Mouse (Mus musculus) heart, embryonic 16.5 days (tissue): ENCODE measurements around the gene Ctsf. TPM values are rescaled to one million over a fixed set of nuclear protein-coding genes. Genes with fewer than 3 reads are reported as not detected.
A peak's percentile ranks its signal among the peaks of the same experiment; 100 is the strongest.

ENCODE experiments used
- ATAC-seq: fragments of 200-750 bp; cut with Nextera tagmentation; replicated peaks from 2 replicates; pipeline ENCODE4 v1.8.0; 2017; ENCODE audit warnings: moderate number of reproducible peaks; ENCODE audit not compliant: insufficient read depth, low FRiP score; ENCODE audit errors: extremely low read depth
- H3K27ac ChIP-seq: fragments of 300-500 bp; sonication (generic); 2 replicates; pipeline ENCODE4 v1.5.1; 2014; ENCODE audit warnings: mild to moderate bottlenecking, low read length, control low read depth, moderate library complexity
- H3K27me3 ChIP-seq: fragments of 300-500 bp; sonication (generic); 2 replicates; pipeline ENCODE4 v1.6.1; 2014; ENCODE audit warnings: low read length, mixed read lengths; ENCODE audit not compliant: control insufficient read depth, insufficient read depth
- H3K36me3 ChIP-seq: fragments of 300-500 bp; sonication (generic); 2 replicates; pipeline ENCODE4 v1.6.1; 2014; ENCODE audit not compliant: control insufficient read depth, insufficient read depth
- H3K4me1 ChIP-seq: fragments of 300-500 bp; sonication (generic); 2 replicates; pipeline ENCODE4 v1.6.1; 2014; ENCODE audit warnings: low read length, mixed read lengths; ENCODE audit not compliant: control insufficient read depth, insufficient read depth
- H3K4me2 ChIP-seq: fragments of 300-500 bp; sonication (generic); 2 replicates; pipeline ENCODE4 v1.6.1; 2014; ENCODE audit warnings: low read depth, mild to moderate bottlenecking, control low read depth, low read length
- H3K4me3 ChIP-seq: fragments of 300-500 bp; sonication (generic); 2 replicates; pipeline ENCODE4 v1.5.1; 2014; ENCODE audit warnings: mild to moderate bottlenecking, control low read depth, low read length
- H3K9ac ChIP-seq: fragments of 300-500 bp; sonication (generic); 2 replicates; pipeline ENCODE4 v1.6.1; 2014; ENCODE audit warnings: low read length, control low read depth
- H3K9me3 ChIP-seq: fragments of 300-500 bp; sonication (generic); replicated peaks from 2 replicates; pipeline ENCODE4 v1.6.1; 2016; ENCODE audit warnings: low read length; ENCODE audit not compliant: control insufficient read depth
- WGBS: fragments of 180-500 bp; shearing (Covaris S2); extraction: QIAGEN DNeasy Blood & Tissue Kit; methylation state at CpG from one replicate; pipeline ENCODE4 v1.1.7; 2014; 5-methylcytosine and 5-hydroxymethylcytosine counted together
- polyA plus RNA-seq: library from polyadenylated mRNA; unstranded; fragments of >200 nt; fragmentation: Nextera tagmentation; extraction: Ambion mirVana; gene quantifications from 2 replicates; pipeline ENCODE4 v1.2.1, GENCODE M21; 2015

Gene Ctsf
- polyA plus RNA-seq, 1 experiment from 2014 or later, result 35.0 TPM

DNA sequence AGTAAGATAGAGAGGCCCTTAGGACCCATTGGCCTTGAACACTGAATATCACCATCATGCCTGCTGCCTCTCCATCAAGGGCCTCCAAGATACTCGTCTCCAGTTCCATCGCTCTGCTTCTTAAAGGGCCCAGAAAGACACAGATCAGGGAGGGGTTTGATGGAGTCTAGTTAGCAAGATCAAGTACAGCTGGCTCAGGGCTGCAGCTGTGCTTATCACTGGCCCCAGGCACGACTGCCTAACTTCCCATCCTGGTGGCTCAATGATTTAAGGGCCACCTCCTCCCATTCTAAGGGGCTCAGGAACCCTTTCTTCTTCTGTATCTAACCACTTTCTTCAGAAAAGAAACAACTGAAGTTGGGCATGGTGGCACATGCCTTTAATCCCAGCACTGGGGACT lies 36.9 kb downstream of the Ctsf start:
- 74% methylated on average over 3 of the region's 3 CpGs for WGBS
- H3K4me1 ChIP-seq, result peaks cover 6% of the 10 kb centered on the region; the same call in 1 of the 2 replicates
- H3K9me3 ChIP-seq, result no peaks in the 10 kb centered on the region
- no peak for ATAC-seq
- no peak overlapping the region for H3K9ac ChIP-seq
- H3K27me3 ChIP-seq, result no peaks in the 10 kb centered on the region; the same call in 1 of the 2 replicates
- H3K36me3 ChIP-seq, result no peaks in the 10 kb centered on the region
- H3K4me3 ChIP-seq, result no peak overlapping the region
- H3K27ac ChIP-seq, result no peak overlapping the region
- H3K4me2 ChIP-seq, result no peak overlapping the region

DNA sequence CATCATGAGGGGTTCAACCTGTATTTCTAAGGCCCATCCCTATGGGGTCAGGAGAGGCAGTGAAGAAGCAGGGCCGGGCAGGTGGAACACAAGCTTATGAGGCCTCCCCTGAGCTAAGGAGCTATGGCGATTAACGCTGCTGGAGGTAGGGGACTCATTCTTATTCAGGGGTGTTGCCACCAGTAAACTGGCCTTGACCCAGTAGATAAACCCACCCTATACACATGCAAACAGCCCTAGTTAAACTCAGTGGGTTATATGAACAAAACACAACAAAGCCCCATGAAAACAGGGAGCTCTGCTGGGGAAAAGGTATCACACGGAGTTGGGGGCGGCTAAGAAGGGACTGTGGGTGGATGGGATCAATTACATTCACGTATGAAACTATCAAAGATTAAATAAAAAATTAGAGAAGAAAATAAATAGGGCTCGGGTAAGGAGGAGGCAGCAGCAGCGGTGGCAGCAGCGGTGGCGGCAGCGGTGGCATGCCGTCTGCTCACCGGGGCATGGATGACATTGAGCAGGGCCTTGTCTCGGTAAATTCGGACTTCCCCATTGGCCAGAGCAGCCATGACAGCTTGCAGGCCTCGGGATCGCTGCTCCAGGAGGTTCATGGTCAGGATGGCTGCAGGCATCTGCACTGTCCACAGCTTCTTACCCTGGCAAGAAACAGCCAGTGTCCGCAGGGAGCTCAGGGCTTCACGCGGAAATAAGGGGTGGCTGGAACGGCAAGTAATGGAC lies 42.0 kb downstream of the Ctsf start:
- no peak for ATAC-seq
- H3K4me1 ChIP-seq, result no peaks in the 10 kb centered on the region
- WGBS, result 49% methylated on average over 21 of the region's 21 CpGs

DNA sequence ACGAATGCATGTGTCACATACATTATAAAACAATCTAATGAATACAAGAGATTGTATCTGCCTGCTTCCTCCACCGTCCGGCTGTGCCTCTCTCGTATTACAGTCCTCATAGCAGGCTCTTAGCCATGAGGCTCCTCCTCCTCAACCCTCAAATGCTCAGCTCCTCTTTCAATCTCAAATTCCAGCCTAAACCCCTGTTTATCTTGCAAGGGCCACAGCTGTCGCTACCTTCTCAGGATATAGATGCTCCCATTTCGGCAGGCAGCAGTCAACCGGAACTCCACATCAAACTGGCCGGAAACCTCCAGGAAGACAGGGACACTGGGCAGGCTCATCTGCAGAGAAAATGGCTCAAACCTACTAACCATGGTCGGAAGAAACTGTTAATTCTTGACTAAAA lies 44.0 kb downstream of the Ctsf start:
- WGBS, result 66% methylated on average over 9 of the region's 9 CpGs

More for the DNA sequence above, 42.0 kb downstream of the Ctsf start:
- Histone ChIP-seq H3K9me3 (no peaks in the 10 kb centered on the region), H3K4me3 (no peak overlapping the region), H3K4me2 (0 out of 2 replicates have a peak overlapping the region, but pooled peaks have one; percentile 16), H3K27me3 (no peaks in the 10 kb centered on the region), H3K27ac (no peak overlapping the region), H3K9ac (no peak overlapping the region), H3K36me3 (no peaks in the 10 kb centered on the region)

DNA sequence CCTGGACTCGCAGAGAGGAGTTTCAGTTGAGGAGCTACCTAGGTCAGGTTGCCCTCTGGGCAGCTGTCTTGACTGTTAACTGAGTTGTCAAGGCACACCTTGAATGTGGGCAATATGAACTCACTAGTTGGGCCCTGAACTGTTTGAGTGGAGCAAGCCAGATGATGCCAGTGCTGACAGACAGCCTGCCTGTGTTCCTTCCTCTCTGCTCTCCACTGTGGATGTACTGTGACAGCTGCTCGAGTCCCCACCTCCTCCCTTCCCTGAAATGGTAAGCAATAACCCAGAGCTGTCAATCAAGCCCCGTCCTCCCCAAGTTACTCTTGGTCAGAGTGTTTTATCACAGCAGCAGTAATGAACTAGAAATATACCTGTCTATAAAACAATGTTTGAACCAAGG lies 45.0 kb downstream of the Ctsf start:
- H3K4me3 ChIP-seq, result no peak overlapping the region
- H3K9me3 ChIP-seq, result no peaks in the 10 kb centered on the region
- H3K36me3 ChIP-seq, result no peaks in the 10 kb centered on the region
- H3K9ac ChIP-seq, result no peak overlapping the region
- no peaks in the 10 kb centered on the region for H3K4me1 ChIP-seq
- H3K27ac ChIP-seq, result no peak overlapping the region
- WGBS, result 69% methylated on average over 3 of the region's 3 CpGs
- H3K4me2 ChIP-seq, result no peak overlapping the region
- no peak for ATAC-seq
- H3K27me3 ChIP-seq, result no peaks in the 10 kb centered on the region

More for the DNA sequence above, 44.0 kb downstream of the Ctsf start:
- Histone ChIP-seq H3K27me3 (no peaks in the 10 kb centered on the region), H3K36me3 (no peaks in the 10 kb centered on the region), H3K4me3 (no peak overlapping the region), H3K9ac (no peak overlapping the region), H3K4me2 (no peak overlapping the region), H3K9me3 (no peaks in the 10 kb centered on the region), H3K4me1 (no peaks in the 10 kb centered on the region), H3K27ac (no peak overlapping the region)
- ATAC-seq, result no peak

DNA sequence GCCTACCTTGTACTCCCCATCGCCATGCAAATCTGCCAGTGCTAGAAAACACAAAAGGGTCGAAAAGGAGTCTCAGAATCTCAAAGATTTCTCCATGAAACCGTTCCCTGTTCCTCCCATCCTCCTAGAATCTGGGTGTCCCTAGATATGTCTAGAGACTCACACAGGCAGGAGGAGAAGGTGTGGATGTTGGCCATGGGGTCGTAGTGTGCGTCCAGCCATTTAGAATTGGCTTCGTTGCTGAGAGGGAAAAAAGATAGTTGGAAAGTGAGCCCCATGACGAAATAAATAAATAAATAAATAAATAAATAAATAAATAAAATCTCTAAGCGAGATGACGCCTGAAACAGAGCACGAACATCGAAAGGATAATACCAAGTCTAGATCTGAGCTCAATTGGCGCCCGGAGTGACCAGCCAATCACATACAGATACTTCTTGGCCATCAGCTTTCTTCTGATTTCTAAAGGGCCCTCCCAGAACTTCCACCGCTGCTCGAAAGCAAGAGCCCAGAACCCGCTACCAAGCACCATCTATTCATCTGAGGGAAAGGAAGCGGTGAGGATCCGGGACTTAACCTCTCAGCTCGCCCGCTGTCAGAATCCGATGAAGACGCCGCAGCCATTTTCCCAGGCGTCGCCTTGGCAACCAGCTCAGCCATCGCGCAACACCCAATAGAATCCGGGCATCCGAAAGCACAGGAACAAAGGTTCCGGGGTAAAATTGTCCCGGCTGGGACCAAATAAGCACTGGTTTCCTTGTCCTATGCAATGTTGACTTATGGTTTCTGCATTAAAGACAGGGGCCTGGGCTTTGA lies 51.3 kb downstream of the Ctsf start, which contains the start of gene Bbs1:
Gene Bbs1 (minus strand): TSS at position 650 of the 816 bp plus-strand sequence.
- peaks cover 25% of the 10 kb centered on the region for H3K36me3 ChIP-seq
- peak within 1 kb of the TSS; percentile 86 for H3K4me2 ChIP-seq
- H3K27me3 ChIP-seq, result no peaks in the 10 kb centered on the region
- H3K27ac ChIP-seq, result no peak within 1 kb of the TSS
- ATAC-seq, result peak; percentile 60; the same call in 1 of the 2 replicates
- peak within 1 kb of the TSS; percentile 73 for H3K9ac ChIP-seq
- WGBS, result 8% methylated on average over 31 of the region's 31 CpGs
- H3K4me1 ChIP-seq, result peaks cover 6% of the 10 kb centered on the region
- no peaks in the 10 kb centered on the region for H3K9me3 ChIP-seq
- peak within 1 kb of the TSS; percentile 84 for H3K4me3 ChIP-seq

DNA sequence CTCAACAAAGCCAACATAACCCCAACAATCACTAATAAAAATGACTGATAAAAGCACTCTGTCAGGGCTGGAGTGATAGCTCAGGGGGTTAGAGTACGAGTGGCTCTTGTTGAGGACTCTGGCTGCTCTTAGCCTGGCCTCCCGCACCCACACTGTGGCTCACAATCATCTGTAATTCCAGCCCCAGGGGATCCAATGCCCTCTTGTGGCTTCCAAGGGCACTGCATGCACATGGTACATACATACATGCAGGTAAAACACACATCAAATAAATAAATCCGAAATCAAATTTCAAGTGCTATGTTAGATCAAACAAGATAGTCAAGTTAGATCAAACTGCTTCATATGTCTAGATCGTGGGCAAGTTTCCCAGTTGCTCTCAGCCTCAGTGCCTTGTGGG lies 53.2 kb downstream of the Ctsf start:
- Histone ChIP-seq H3K9ac (no peak overlapping the region), H3K27me3 (no peaks in the 10 kb centered on the region), H3K4me3 (no peak overlapping the region), H3K36me3 (peaks cover 28% of the 10 kb centered on the region), H3K9me3 (no peaks in the 10 kb centered on the region), H3K27ac (no peak overlapping the region), H3K4me1 (peaks cover 6% of the 10 kb centered on the region), H3K4me2 (no peak overlapping the region)
- ATAC-seq, result no peak
- WGBS, result 83% methylated on average over 4 of the region's 4 CpGs

DNA sequence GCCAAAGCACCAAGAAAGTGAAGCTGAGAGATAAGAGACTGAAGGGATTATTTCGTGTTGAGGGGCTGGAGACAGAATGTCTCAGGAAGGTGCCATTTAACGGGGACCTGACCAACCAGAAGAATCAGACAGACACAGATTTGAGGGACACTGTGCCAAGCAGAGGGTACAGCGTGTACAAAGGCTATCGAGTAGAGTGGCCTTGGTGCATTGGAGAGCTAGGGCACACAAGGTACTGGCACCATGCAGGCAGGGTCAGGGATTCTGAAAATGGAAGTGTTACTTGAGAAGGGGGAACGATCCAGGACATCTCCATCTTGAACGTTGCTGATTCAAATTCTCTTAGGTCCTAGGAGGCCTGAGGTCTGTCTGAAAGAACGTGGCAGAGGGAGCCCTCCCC lies 54.4 kb downstream of the Ctsf start:
- H3K9ac ChIP-seq, result no peak overlapping the region
- H3K36me3 ChIP-seq, result peaks cover 41% of the 10 kb centered on the region
- ATAC-seq, result no peak
- H3K27ac ChIP-seq, result no peak overlapping the region
- WGBS, result 88% methylated on average over 7 of the region's 7 CpGs
- H3K9me3 ChIP-seq, result no peaks in the 10 kb centered on the region
- peaks cover 6% of the 10 kb centered on the region for H3K4me1 ChIP-seq
- H3K4me2 ChIP-seq, result no peak overlapping the region
- H3K4me3 ChIP-seq, result no peak overlapping the region
- H3K27me3 ChIP-seq, result no peaks in the 10 kb centered on the region
